Mouse (Mus musculus): ENCODE data around the gene Bicdl1.

- TF ChIP-seq CTCF (IDR thresholded peaks at IDR 0.05; ENCODE audit: low read depth) = no peak
- TF ChIP-seq EP300 (IDR thresholded peaks at IDR 0.05; ENCODE audit: low read depth) = no peak
These were observed 24.1 kb upstream of the Bicdl1 start for GRCm38 (mm10) chr5:115755501-115755900.

All from heart, postnatal 0 days (tissue).